Mouse (Mus musculus): ENCODE results near the gene Retreg3.
A peak's percentile ranks its signal among the peaks of the same experiment; 100 is the strongest.

Gene Retreg3

DNA sequence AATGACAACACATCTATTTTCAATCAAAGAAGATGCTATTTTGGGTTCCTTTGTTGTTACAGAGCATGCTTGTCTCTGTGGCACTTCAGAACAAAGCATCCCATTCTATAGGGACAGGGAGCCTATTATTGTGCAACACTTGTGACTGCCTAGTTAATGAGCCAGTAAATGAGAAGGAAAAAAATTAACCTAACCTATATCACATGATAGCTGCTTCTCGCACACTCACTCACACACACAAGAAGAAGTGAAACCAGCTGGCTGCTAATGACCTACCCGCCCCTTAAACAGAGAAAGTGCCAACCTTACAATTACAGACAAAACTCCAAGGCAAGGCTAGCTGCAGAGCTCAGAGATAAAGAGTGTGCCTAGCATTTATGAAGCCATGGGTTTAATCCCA lies 4.1 kb downstream of the Retreg3 start:
- no peak for DNase-seq (ENCODE audit: low spot score)

DNA sequence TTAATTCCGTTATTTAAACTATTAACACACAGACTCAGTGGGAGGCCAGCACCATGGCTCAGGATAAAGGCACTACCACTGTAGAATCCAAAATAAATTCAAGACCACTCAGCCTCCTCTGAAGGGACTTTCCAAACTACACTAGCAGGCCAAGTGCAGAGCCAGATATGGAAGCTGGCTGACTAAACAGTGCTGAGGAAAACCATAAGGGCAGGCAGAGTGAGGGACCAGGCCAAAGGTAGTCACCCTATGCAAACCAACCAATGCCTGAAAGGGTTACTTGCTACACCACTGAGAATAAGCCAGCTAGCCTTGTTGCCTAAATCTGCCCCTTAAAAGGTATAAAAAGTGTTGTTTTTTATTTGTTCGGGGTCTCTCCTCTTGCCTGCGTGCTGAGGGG lies 7.5 kb downstream of the Retreg3 start:
- DNase-seq (ENCODE audit: low spot score) = no peak

DNA sequence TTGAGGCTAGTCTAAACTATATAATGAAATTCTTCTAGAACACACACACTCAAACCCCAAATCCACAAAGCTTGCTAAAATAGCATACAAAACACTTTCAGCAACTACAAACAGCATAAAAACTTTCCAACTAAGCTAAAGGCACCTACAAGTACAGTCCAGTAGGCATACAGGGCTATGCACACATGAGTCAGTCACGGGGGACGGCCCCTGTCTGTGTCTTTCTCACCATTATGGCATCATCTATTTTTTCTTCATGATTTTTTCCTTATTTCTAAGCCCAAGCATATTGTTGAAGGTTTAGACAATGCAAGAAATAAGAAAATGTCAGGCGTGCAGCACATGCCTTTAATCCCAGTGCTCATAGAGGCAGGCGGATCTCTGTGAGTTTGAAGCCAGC lies 8.5 kb downstream of the Retreg3 start:
- no peak for DNase-seq (ENCODE audit: low spot score)

DNA sequence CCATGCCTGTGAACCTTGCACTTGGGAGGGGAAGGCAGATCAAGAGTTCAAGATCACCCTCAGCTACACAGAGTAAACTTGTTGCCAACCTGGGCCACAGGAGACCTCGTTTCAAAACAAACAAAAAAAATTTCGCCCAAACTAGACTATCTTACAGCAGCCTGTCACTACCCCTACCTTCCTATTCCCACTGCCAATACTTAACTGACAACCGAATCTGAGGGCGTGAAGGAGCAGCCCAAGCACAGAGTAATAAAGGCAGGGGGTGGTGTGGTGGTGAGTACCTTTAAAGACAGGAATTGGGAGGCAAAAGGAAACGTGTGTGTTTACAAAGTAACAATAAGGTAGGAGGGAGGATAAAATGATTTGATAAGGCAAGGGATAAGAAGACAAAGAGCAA lies 9.0 kb downstream of the Retreg3 start:
- no peak for DNase-seq (ENCODE audit: low spot score)

DNA sequence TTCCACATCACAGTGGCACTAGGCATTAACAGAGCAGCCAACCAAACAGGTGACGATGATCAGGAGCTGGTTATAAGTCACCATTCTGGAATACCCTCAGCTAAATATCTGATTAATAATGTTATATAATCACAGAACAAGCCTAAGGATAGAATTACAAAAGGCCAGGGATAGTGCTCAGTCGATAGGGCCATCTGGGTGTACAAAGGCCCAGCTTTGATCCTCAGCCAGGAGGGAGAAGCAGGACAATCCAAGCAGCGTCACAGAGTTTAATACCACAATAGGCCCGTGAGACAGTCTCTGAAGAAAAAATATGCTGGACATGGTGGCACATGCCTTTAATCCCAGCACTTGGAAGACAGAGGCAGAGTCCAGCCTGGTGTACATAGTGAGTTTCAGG lies 10.3 kb downstream of the Retreg3 start:
- DNase-seq (ENCODE audit: low spot score) = no peak

DNA sequence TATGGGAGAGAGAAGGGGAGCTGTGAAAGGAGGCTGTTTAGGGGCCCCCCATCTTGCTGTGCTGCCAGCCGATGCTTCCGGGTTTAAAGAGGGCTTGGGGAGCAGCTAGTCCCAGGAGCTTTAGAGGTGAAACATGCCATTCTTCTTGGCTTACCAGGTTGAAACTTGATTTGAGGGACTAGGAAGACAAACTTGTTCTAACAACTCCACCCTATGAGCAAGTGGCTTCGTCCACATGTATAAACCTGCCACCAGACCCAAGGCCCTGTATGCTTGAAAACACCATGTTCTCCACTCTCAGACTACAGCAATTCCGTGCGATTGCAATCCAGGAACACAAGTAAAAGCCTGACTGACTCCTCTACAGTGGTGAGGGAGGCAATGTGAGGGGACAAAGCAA lies 16.7 kb downstream of the Retreg3 start:
- no peak for DNase-seq (ENCODE audit: low spot score)

DNA sequence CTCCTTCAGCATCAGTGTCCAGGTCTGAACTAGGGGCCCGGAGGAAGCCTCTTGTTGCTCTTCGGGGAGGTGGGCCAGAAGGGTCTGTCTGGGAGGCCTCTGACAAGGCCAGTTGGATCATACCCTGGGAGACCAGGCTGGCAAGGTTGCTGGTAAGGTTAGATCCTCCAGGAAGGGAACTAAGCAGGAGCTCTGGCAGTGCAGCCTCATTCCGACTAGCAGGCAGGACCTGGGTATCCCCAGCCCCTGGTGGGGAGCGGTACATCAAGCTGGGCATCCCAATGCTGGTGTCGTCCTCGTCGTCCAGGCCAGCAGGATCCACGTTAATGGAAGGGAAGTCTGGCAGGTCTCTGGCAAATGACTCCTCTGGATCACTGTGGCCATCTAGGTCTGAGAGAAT lies 21.5 kb downstream of the Retreg3 start:
- DNase-seq (ENCODE audit: low spot score) = no peak

DNA sequence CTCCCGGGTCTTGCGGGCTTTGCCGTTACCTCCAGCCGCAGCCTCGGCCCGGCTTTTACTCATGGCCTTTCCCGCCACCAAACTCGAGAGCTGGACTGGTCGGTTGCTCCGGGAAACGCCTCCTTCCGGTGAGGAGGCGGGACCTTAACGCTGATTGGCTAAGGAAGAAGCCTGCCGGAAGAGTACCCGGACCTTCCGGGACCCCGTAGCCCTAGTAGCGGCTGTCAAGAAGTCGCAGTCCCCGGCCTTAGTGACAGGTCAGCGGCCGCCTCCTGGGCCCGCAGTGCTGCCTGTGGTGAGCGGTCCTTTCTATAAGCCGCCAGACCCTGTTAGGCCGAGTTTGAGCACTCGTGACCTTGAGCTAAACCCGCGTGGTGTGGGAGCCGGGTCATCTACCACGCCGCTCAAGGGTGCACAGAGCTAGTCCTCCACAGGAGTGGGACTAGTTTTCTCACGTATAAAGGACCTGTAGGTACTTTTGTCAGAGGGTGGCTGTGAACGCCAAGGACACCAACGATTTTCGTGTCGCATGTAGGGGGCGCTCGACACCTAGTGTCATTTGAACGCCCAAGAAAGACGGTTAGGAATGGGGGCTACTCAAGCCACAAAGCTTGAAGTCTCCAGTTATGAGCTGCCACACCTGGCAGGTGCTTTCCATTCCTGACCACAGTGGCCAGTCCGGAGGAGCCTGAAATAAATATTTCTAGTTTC lies 24.2 kb downstream of the Retreg3 start, which contains the start of gene Psmc3ip:
Gene Psmc3ip, minus strand, starts transcription at position 123 of the 711 bp plus-strand sequence.
- DNase-seq (ENCODE audit: low spot score) = peak; percentile 96

DNA sequence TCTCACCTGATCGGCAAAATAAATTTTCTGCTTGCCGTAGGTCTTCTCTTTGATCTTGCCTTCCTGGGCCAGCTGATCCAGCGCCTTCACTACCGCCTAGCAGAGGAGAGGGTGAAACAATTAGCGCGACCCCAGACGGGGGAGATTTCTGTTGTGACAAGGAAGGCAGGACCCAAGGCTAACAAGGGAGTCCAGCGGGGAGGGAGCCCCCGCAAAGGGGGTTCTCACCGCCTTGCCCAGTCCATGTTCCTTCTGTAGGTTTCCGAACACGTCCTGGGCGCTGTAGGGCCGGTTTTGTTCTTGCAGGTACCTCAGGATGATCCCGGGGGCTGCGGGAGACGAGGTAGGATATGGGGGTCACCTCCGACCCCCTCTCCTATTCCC lies 24.8 kb downstream of the Retreg3 start:
- no peak for DNase-seq (ENCODE audit: low spot score)

DNA sequence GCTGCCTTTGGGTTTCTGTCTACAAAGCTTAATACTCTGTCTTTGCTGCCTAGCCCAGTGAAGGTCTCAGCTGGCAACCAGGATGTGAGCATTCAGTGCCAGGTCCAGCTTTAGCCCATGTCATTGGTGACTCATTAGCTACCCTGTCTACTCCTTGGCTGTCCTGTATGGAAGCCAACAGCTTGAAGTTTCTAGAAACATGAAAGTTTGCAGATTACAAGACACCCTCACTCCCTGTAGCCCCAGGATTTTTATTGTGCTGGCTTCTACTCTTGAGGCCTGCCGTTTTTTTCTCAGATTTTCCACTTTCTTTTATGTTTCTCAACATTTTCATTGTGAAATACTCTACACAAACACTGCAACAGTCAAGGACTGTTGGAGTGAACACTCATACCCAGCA lies 29.8 kb downstream of the Retreg3 start:
- peak; percentile 54 for DNase-seq (ENCODE audit: low spot score)

DNA sequence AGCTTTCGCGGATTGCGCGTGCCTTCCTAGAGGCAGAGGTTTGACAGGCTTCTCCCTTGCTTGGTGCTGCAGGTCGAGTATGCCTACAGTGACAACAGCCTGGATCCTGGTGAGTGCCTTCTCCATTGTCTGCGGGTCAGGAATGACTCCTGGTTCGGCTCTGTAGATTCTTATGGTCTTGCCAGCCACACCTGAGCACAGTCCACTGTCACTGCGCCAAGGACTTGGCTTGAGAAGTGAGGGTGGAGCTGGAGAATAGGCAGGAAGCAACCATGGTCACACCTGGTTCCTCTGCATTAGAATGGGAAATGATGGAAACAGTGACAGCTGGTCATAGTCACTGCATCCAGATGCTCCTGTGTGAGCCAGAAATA lies 32.0 kb downstream of the Retreg3 start:
- DNase-seq (ENCODE audit: low spot score) = no peak

DNA sequence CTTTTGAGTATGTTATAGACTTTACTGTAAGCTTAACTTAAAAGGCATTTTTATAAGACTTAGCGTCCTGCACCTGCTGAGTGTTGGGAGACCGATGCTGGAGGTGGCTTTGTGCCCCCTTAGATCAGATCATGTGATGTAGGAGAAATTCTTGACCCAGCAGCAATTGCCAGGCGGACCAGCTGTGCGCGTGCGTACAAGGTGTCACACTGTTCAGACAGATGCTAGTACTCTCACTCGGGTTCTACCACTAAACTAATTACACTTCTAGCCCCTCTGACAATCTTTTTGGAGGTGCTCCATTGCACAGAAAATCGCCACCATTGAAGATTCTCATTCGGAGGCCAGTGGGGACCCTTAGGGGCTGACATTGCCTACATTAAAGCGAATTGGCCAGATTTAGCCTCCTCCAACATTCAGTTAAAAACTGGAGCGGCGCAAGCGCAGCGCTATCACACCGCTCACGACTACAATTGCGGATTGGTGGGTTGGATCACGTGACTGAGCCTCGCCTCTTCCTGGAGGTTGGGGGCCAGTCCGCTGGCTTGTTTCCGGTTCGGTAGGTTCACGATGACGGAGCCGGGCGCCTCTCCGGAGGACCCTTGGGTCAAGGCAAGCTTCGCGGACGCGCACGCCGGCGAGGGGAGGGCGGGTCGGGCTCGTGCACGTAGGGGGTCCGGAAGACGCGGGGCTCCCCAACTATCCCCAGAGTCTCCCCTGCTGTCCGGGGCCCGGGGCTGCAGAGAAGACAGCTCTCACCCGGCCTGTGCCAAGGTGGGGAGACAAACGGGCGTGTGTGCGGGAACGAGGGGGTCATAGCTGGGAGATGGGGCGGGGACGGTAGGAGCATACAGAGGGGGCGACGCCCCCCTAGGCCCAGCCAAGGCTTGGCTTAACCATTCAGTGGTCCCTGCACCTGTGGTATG lies 32.7 kb downstream of the Retreg3 start, which contains the start of gene Mlx:
Gene Mlx, plus strand, starts transcription at position 522 of the 926 bp plus-strand sequence.
- peak; percentile 95 for DNase-seq (ENCODE audit: low spot score)

DNA sequence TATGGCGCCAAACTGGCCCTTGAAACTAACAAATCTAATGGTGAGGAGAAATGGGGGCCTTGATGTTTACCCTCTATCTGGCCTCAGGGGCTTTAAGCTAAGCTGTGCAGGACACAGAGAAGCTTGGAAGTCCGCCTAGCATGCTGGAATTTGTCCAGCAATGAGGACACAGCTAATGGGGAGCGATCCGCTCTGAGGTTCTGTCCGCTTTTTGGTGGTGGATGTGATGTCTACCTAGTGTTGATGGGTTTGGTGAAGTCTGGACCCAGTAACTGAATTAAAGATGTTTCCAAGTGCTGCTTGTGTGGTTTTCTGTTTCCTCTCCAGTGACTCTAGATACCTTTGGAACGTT lies 33.4 kb downstream of the Retreg3 start:
- DNase-seq (ENCODE audit: low spot score) = no peak

DNA sequence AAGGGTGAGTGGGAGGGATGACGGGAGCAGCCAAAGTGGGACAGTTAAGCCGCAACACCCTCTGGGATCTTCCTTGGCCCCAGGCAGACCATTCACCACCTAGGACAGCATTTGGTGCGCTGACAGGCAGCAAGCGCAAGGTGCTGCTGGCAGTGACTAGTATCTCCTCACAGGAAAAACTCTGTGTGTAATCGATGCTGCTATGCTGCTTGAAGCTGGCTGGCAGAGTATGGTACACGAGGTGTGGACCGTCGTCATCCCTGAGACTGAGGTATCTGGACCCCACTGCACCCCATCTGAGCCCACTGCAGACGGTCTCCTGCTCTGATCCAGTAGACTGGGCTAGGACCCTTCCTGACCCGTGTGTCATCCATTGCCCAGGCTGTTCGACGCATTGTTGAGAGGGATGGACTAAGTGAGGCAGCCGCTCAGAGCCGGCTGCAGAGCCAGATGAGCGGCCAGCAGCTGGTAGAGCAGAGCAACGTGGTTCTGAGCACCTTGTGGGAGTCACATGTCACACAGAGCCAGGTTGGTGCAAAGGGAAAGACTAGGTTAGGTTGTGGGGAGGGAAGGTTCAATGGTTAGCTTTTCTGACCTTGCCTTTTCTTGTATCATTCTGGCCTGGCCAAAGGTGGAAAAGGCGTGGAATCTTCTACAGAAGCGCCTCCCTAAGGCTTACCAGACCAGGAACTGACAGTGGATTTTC lies 33.9 kb downstream of the Retreg3 start:
- DNase-seq (ENCODE audit: low spot score) = no peak

DNA sequence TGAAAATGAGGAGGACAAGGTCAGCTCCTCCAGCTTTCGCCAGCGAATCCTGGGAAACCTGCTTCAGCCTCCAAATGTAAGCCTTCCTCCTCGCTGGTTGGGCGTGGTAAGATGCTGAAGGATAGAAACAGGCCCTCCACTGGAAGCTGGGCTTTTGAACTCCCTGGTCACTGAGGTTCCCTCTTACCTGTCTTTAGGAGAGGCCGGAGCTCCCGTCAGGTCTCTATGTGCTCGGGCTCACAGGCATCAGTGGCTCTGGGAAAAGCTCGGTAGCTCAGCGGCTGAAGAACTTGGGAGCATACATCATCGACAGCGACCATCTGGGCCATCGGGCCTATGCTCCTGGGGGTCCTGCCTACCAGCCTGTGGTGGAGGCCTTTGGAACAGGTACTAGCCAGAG lies 34.9 kb downstream of the Retreg3 start:
- no peak for DNase-seq (ENCODE audit: low spot score)

DNA sequence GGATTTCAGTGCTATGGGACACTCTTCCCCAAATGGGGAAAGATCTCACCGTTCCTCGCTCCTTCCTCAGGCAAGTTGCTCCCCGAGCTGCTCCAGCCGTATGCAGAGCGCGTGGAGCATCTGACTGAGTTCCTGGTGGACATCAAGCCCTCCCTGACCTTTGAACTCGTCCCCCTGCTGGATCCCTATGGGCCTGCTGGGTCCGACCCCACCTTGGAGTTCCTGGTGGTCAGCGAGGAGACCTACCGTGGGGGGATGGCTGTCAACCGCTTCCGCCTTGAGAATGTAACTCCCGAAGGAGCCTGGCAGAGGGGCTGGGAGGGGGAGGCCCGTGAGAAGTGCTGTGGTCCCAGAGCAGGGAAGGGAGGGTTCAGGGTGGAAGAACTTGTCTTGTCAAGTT lies 35.4 kb downstream of the Retreg3 start:
- no peak for DNase-seq (ENCODE audit: low spot score)

DNA sequence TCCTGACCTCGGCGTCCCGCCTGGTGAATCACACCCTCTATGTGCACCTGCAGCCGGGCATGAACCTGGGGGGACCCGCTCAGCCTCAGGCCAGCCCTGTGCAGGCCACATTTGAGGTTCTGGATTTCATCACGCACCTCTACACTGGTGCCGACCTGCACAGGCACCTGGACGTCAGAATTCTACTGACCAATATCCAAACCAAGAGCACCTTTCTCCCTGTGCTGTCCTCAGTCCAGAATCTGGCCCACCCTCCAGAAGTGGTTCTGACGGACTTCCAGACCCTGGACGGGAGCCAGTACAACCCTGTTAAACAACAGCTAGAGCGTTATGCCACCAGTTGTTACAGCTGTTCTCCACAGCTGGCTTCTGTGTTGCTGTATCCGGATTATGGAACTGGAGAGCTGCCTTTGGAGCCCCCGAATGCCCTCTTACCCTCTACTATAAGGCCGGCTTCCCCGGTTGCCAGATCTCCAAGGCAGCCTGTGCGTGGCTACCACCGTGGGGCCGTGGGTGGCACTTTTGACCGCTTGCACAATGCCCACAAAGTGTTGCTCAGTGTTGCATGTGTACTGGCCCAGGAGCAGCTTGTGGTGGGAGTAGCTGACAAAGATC lies 36.5 kb downstream of the Retreg3 start:
- peak; percentile 57 for DNase-seq (ENCODE audit: low spot score)

DNA sequence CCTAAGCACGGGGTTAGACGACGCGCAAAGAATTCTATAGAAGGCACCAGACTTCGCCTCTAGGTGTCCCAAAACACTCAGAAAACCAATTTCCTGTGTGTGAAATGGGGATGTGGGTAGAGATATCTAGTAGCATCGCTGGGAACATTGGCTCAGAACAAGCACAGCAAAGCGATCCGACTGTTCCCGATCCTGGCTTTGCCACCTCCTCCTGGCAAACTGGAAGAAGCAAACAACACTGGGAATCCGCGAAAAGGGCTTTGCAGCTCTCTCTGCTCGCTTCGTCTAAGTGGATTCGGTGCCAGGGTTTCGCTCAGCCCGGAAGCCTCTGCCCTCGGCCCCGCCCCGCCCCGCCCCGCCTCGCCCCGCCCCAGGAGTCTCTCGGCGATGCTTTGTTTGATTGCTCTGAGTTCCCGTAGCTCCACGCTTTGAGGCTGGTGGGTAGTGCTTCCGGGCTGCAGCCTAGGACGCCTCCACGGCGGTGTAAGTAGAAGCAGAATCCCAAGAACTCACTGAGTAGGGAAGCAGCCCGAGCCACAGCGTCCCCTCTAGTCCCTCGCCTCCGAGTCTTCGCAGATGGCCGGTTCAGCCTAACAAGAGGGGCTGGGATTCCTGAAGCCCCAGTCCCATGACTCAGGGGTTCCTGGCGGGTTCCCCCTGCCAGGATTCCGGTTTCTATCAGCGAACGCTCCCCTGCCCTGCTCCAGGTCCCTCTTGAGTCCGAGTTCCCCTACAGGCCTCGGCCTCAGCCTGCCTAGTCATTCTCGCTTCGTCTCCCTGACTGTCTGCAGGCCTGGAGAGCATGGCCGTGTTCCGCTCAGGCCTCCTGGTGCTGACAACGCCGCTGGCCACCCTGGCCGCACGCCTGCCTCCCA lies 37.2 kb downstream of the Retreg3 start, which contains the start of gene Coasy:
Gene Coasy, plus strand, starts transcription at position 358 of the 875 bp plus-strand sequence.
- DNase-seq (ENCODE audit: low spot score) = peak; percentile 97

DNA sequence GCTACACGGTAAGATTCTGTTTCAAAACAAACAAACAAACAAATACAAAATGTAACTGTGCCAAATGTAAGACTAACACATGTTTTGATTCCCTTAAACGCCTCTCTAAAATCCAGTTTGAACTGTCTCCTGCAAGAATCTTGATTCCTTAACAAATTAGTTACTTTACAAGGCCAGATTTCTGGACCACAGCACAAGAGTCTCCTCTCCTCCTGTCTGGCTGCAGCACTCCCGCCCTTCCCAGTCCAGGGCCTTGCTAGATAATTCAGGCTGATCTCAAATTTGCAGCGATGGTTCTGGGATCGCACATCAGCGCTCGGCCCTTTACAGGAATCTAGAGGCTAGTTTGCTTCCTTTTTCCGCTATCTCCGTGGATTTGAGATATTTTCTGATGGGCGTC lies 38.0 kb downstream of the Retreg3 start:
- DNase-seq (ENCODE audit: low spot score) = peak; percentile 53

DNA sequence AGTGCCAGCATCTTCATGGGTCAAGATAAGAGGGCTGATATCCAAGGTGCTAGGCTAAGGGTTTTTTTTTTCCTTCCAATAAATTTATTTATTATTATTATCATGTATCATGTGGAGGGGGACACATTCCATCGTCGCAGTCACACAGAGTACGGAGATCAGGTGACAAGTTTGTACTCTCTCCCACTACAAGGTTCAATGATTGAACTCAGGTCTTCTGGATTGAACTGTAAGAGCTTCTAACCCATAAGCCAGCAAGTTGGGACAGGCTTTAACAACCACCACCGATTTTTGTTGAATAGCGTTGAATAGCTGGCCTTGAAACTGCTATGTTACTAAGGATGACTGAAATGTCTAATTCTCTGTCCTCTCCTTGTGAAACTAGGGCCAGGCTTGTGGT lies 39.3 kb downstream of the Retreg3 start:
- no peak for DNase-seq (ENCODE audit: low spot score)

DNA sequence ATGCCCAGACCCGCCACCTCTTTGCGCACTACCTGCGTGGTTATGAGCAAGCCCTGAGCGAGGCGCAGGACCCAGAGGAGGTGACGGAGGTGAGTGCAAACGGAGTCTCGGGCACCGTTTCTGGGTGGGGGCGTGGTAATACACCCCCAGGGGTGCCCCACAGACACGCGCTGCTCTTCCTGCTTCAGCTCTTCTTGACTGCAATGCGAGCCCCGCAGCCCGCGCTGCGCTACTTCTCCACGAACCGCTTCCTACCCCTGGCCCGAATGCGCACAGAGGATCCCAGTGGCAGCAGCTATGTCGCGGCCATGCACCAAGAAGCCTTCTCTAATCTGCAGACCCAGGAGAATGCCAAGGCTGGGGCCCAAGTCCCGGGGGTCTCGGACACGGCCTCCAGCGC lies 39.9 kb downstream of the Retreg3 start:
- DNase-seq (ENCODE audit: low spot score) = no peak

Measured in adipocyte (in vitro differentiated cells).